Mouse (Mus musculus) natural killer cell, adult 2 months (primary cell): Measurements from ENCODE around the gene Optn.

Source experiments
- DNase-seq, 2 experiments: peaks; one replicate each; pipeline ENCODE4 v3.0.0; 2022; ENCODE audit warnings: low spot score in 2 of 2

The Optn gene

GRCm38 (mm10) chr2:5061133-5061708, 2.6 kb downstream of the Optn start:
- peak; percentile 7 to 17 for DNase-seq

DNA sequence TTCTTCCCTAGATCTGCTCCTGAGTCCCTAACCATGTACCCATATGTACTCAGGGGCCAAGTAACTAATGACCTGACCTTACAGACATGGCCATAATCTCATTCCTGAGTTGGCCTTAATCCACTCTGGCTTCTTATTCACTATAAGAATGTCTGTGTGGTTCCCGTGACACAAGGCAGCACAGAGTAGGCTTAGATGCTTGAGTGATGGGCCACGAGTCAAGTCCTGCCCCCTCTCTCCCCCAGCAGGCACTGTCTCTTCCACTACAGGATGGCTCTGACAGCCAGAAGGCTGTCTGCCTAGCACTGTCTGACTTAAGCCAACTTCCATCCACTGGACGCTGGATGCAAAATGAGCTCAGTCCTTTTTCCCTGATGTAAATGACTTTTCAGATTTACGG, 3.9 kb downstream of the Optn start:
- DNase-seq, result no peak

- no peak for DNase-seq
These were observed 5.4 kb downstream of the Optn start for GRCm38 (mm10) chr2:5058436-5058835.

DNA sequence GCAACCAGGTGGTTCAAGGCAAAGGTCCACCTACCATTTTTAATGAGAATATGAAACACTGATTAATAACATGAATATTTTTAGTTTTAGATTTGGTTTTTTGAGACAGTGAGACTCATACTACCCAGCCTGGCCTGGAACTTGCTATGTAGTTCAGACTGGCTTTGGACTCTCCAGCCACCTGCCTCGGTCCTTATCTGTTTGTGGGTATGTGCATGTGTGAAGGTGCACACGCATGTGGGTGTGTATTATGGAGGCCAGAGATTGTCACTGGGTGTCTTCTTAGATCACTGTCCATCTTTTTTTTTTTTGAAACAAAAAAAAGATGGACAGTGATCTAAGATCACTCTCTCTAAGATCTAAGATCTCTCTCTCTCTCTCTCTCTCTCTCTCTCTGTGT, 13.3 kb downstream of the Optn start:
- no peak for DNase-seq

DNA sequence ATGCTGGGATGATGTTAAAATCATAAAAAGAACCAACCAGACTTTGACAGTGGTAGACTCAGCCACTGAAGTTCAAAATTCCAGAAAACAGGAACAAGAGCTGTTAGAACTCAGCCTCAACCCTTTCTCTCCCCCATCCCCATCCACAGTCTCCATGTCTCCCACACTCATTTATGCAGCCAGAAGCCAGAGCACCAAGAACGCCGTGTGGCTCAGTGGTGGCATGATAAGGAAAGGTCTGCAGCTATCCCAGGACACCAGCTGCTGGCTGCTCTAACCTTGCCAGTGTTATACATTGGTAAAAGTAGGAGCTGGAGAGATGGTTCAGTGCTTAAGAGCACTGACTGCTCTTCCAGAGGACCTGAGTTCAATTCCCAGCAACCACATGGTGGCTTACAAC, 16.8 kb downstream of the Optn start:
- no peak for DNase-seq

DNA sequence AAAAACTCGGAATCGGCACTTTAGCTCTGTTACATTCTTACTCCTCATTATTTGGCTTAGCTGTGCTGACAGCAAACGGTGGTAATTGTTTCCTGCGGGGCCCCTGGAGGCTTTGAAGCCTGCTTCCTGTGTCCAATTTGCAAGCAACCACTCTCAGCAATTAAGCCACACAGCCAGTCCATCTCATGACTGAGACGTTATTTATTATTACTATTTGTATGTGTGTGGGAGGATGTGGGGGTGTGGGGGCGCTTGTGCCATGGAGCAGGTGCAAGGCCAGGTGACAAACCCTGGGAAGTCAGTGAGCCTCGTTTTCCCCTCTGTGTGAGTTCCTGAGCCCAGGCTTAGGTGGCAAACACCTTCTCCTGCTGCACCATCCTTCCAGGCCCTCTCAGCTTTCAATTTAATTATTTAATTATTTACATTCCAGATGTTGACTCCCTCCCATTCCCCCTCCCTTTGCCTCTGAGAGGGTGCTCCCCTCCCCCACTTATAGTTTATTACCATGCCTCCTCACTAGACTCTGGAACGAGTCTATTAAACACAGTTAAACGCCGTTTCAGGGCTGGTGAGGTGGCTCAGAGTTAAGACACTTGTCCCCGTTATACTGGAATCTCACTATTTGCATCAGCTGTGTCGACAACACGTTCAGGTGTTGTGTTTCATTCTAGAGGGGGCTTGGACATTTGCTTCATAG, 18.4 kb downstream of the Optn start:
- peak in 1 of 2 experiments; percentile 30 for DNase-seq

DNA sequence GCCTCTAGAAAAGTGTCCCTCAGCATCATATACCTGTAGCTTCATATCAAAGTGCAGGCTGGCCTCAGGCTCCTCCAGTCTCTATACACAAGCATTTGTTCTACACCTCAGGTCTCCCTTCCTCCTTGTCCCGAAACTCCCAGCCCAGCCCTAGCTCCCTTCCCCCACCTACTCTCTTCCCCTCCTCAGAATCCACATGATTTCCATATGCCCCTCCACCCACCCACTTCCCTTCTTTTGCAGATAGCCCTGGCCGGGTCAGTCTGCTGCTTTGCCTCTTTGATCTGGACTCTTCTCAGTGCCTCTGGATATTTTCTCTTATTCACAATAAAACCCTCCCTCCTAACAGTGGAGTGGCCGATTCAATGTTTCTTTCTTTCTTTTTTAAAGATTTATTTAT, 19.5 kb downstream of the Optn start:
- DNase-seq, result no peak

DNA sequence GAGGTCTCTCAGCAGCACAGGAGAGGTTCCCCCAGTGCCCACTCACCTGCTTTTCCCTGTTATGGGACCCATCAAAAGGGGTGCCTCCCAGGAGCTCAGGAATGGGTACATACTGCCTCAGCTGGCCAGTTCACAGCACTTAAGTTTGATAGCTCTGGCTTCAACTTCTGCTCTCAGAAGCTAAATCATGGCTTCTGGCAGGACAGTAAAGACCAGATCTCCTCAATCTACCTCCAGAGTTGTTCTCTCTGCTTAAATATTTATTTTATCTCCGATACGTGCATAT, 20.4 kb downstream of the Optn start:
- no peak for DNase-seq

- no peak for DNase-seq
These were observed 21.0 kb downstream of the Optn start for GRCm38 (mm10) chr2:5042616-5043475.

GRCm38 (mm10) chr2:5041854-5042253, 22.0 kb downstream of the Optn start:
- DNase-seq, result no peak

DNA sequence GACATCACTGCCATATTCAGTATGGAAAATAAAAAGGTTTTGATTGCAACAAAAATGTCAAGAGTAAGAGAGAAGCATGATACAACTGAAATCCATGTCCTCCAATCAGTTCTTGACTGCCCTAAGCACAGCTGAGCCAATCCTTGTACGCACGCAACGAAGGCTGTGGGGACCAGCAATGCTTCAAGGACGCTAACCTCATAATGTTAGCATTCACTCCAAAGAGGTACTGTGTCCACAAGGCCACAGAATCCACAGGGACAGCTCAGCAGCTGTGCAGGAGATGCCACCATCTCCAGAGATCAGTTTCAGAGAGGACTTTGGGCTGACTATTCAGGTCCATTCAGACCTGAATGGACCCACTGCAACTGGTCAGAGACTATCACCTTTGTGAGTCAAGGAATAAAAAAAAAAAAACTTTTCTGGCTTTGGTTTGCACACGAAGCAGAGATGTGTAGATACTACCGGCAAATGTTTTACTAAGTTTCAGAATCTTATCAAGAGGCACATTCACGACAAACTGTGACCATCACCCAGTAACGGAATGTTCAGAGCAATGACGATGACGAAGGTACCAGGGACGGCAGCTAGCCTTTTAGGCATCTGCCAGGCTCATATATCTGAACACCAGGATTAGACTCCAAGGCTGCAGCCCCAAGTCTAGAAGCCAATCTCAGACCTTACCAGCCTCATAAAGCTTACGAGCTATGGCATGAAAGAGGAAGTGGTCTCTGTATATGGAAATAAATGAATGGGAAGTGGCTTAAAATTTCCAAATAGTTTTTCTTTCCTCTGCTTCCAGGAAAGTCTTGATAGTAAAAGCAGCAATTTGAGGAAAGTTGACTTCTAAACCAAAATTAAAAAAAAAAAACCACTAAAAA, 23.3 kb downstream of the Optn start:
- DNase-seq, result no peak

DNA sequence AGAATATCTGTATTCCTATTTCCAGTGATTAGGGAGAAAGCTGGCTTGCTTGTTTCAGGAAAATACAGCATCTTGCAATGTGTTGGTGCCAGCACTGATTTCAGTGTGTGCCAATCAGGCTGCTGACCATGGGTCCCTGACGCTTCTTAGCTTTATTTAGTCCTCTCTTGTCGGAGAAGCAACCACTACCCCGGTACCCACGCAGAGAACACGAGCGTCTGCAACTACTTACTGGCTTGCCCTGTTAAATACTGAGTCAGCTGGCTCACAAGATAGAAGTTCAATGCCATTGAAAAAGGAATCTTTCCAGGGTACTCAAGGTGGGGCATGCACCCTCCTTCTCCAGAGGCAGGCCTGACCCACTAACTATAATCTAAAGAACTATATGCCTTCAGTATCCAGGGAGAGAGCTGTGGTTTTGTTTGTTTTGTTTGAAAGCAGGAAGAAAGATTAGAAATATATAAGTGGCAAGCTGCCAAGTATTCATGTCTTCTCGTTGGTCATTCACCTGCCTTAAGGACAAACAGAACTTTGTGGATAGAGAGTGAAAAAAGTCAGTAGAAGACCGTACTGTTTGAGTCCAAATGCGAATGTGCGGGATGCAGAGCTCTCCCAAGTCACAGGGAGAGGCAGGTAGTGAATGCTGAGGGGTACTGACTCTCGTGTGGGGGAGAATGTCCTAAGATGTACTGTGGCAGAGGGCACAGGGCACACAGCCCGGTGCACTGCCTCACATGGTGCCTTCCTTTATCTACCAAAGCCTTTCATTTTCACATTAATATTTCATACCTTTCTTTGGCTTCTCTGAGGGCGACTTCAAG, 24.3 kb downstream of the Optn start:
- DNase-seq, result no peak

- DNase-seq, result no peak
These were observed 25.5 kb downstream of the Optn start for GRCm38 (mm10) chr2:5038320-5038719.

DNA sequence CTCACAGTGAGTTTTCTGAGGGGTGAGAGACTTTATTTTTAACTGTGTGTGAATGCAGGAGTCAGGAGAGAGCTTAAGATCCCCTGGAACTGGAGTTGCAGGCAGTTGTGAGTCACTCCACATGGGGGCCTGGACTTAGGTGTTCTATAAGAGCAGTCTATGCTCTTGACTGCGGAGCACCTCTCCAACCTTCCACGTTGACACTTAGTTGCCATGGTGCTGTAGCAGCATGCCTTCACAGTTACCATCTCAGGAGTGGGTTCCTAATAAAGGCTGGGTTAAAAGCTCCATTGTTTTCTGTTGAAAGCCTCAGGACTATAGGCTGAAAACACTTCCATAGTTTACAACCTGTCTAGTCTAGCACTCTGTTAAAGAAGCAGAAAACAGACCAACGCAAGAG, 26.5 kb downstream of the Optn start:
- DNase-seq, result no peak

- DNase-seq, result no peak
These were observed 27.3 kb downstream of the Optn start for GRCm38 (mm10) chr2:5036411-5037076.

GRCm38 (mm10) chr2:5035241-5035640, 28.6 kb downstream of the Optn start:
- DNase-seq, result no peak

DNA sequence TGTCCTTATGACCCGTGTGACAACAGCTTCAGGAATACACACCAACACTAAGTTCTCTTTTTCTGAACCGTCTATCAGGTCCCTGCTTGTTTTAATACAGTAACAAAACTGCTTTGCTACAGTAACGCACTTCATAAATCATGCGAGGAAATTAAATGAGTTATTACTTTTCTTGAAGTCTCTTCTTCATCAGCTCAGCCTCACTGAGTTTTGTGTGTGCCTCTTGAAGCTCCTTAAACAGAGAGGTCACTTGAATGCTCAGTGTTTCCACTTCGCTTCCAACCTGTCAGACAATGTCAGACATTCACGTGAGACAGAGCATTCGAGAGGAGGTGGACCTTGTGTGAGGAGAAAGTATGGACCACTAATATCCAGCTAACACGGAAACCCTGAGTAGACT, 29.1 kb downstream of the Optn start:
- no peak for DNase-seq

- DNase-seq, result no peak
These were observed 30.1 kb downstream of the Optn start for GRCm38 (mm10) chr2:5033546-5034420.

- no peak for DNase-seq
These were observed 31.2 kb downstream of the Optn start for GRCm38 (mm10) chr2:5032665-5033064.

DNA sequence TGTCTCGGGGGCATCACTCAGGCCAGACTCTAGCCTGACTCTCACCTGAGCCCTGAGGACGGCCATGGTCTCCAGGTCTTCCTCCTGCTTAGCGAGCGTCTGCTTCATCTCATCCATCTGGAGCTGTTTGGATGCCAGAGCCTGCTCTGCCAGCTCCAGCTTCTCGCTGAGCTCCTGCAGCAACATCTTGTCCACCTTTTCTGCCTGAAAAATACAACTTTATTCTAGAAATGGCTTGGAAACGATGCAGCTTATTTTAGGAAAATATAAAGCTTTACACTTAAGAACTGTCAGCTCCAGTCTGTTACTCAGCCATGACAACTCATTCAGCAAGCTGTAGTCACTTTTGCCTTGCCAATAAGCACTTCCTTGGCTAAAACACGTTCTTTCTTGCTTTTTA, 32.6 kb downstream of the Optn start:
- DNase-seq, result no peak
